Mouse (Mus musculus) erythroid progenitor cell, adult 5-6 weeks (primary cell): Measurements from ENCODE around the gene Tm9sf4. TPM values are rescaled to one million over a fixed set of nuclear protein-coding genes. Genes with fewer than 3 reads are reported as not detected.

Experiments
- ATAC-seq: replicated peaks from 2 replicates; pipeline ENCODE4 v1.8.0; 2016; ENCODE audit warnings: moderate number of reproducible peaks, mild to moderate bottlenecking, moderate TSS enrichment, inconsistent platforms; ENCODE audit not compliant: poor library complexity, low FRiP score, severe bottlenecking
- total RNA-seq, 2 experiments: library from RNA; stranded (forward) in 1 of 2; stranded (reverse) in 1 of 2; fragments of 150-400 nt in 1 of 2; fragments of 186-747, 209-891 nt in 1 of 2; gene quantifications; 2 replicates each; pipeline versions ENCODE4 v1.2.3 to v1.2.4; 2015 to 2017; ENCODE audit warnings: low replicate concordance in 2 of 2

Gene Tm9sf4
- total RNA-seq, 2 experiments from 2014 or later = 21.4 to 30.3 TPM

DNA sequence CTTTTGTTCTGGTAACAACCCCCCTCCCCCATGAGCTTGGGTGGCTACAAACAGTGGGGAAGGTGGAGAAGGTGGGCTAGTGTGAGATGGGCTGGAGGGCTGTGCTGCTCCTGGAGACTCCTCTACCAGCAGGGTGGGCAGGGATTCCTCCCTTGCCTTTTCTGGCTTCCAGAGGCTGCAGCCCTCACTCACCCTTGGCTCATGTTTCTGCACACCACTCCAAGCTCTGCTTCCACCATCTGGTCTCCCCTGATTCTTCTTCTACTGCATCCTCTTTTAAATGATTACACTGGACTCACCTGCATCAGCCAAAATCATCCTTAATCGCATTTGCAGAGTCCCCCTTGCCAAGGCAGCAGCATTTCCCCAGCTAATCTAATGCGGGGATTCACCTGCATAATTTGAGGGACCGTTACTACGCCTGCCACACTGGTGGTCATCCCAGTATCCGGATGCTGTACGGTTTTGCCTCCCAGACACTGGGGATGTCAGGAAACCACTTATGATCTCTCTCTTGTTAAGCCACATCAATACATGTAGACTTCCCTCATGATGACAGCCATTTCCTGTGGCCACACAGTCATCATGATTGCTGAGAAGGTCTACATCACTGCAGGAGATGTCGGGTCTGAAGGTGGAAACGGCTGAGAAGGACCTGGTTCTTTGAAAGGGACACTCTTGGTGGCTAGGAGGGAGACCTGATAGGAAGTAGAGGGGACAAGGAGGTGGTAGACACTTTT is 9.0 kb upstream of the Tm9sf4 start:
- ATAC-seq = no peak

DNA sequence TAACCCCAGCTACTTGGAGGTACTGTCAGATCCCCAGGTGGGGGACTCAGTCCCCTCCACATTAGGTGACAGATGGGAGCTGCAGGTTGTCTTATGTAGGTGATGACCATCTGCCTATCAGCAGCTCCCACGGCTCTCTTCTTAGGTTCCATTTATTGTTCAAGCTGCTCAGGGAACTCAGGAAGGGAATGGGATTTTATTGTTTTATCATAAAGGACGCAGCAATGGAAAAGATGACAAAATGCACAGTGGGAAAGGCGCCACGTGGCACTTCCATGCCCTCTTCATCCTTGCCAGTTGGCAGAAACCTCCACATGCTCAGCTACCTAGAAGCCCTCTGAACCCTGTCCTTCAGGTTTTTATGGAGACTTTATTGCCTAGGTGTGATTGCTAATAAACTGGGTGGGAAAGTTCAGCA is 8.1 kb upstream of the Tm9sf4 start:
- ATAC-seq = no peak

DNA sequence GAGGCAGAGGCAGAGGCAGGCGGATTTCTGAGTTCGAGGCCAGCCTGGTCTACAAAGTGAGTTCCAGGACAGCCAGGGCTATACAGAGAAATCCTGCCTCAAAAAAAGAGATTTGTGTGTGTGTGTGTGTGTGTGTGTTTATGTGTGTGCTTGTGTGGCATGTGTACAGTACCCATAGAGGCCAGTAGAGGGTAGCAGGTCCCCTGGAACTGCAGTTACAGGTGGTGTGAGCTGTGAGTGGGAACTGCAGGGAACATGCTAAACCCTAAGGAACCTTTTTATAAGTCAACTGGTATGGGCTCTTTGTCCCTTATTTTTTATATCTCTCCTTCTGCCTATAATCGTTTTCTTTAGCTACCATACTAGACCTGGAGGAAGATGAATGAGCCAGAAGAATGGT is 3.8 kb upstream of the Tm9sf4 start:
- ATAC-seq = no peak

DNA sequence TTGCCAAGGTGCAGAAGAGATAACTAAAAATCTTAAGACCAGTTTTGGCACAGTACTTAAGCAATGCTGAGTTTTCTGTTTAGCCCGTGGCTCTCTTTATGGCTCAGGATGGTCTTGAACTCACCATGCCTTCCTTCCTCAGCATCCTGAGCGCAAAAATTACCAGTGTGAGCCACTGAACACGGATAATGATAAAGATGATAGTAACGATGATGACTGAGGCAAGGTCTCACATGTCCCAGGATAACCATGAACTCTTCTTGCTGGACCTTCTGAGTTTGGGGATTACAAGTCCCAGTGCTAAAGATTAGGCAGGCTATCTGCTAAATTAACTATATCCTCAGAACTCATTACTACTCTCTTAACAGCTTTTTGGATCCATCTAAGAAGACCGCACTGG is 970 bp upstream of the Tm9sf4 start:
- ATAC-seq = no peak

DNA sequence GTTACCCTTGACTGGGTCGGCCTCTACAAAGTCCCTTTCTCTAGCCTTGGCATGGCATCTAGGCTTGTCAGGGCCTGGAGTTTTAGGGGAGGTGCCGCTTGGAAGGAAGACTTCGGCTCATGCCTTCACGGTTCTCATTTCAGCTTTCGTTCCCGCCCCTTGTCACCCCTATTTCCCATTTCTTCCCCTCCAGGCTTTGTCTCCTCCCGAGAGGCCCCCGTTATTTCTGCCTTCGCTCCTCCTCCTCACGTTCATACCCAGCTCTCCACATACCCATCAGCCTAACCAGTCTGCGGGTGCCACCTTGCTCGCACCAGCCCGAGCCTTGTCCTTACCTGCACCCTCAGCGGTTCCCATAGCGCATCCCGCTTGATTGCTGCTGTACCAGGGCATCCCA is 579 bp downstream of the Tm9sf4 start:
- ATAC-seq = peak; percentile 66

DNA sequence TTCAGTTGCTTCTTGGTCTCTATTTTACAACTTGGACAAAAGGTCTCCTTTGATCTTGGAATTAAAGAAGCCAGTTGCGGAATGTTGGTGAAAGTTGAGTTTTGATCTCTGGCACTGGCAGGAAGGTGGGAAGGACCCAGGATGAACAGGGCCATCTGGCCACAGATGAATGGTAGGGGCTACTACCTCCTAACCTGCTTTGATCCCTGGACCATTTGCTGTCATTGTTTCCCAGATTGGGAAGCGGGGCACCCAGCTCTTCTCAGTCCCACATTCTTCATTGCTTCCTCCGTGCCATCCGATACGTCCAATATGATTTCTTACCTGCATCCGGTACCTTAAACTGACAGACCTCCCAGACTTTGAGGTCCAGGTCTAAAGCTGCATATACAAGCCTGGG is 6.0 kb downstream of the Tm9sf4 start:
- no peak for ATAC-seq

DNA sequence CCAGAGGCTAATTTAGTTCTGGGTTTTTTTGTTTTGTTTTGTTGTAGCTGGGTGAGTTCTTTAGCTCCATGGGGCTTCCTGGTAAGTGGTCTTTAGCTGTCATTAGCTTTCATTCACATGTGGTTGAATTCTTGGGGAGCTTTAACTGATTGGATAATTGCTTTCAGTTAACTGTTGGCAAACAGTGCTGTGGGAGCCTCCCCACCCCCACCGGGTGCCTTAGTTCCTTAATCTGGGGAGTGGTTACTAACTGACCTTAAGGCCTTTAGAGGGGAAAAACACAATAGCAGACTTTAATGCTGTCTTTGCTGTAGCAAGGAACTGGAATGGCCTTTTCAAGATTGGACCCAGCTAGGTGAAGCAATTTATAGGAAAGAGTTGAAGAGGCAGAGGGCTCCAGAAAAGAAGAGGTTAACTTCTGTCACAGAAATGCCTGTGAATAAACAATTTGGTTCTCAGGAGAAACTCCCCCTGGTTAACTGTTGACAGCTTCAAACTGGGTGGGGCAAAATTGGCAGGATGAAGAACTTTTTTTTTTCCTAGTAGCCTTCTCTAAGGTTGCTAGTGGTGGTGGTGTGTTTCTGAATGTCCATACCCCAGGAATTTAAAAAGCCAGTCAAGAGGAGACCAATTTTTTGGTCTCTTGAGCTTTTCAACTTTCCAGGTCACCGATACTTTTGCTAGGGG is 7.2 kb downstream of the Tm9sf4 start:
- no peak for ATAC-seq

DNA sequence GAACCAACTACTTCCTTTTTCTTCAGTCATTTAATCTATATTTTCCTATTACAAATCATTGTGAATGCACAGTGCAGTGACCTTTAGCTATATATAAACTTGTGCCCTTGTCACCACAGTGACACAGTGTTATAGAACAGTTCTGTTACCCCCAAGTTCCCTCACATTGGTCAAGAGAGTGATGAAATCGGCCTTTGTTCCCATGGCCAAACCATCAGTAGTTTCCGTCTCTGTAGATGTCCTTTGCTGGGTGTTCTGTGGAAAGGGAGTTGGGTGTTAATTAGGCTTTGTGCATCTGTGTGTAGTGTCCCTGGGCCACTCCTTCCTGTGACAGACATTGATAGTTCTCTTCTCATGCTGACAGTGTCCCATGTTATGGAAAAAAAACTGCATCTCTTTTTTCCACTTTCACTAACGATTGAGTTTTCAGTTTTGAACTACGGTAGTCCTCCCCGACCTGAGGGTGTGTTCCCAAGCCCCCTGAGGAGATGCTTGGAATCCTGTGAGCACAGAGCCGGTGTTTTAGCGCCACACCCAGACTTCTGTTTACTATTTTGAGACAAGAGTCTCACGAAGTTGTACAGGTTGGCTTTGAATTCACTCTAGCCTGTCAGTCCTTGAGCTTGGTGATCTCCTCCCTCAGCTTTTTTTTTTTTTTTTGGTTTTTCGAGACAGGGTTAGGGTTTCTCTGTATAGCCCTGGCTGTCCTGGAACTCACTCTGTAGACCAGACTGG is 9.6 kb downstream of the Tm9sf4 start:
- no peak for ATAC-seq

DNA sequence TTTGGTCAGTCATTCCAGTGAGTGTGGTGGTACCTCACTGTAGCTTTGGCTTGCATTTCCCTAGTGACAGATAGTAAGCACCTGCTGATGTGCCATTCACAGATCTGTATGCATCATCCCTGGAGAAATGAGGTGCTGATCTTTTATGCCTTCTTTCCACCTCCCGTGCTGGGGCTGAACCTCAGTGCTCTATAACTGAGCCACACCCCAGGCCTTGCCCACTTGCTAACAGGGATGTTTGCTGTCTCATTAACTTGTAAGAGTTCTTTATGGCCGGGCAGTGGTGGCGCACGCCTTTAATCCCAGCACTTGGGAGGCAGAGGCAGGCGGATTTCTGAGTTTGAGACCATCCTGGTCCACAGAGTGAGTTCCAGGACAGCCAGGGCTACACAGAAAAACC is 10.9 kb downstream of the Tm9sf4 start:
- ATAC-seq = no peak

DNA sequence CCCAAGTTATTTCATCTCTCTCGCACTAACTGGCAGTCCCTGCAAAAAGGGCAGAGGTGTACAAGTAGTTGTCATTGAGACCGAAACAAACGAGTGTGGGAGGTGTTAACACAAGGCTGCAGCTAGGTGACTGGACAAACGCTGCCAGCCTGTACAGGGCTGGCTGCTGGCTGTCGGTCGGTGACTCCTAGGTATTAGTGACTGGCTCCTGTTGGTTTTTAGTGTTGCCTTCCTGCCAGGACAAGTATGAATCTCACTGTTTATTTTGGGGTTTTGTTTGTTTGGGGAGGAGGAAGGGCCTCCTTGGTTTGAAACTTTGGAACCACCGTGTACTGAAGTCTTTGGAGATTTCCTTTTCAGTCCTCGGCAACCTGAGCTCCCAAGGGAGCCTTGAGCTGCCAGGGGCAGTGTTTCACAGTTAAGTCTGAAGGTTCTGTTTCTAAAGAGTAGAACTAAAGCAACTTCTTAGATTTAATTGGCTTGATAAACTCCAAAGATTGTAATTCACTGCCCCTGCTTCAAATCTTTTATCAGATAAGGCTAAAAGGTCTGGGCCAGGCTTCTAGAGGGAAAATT is 15.0 kb downstream of the Tm9sf4 start:
- ATAC-seq = no peak

DNA sequence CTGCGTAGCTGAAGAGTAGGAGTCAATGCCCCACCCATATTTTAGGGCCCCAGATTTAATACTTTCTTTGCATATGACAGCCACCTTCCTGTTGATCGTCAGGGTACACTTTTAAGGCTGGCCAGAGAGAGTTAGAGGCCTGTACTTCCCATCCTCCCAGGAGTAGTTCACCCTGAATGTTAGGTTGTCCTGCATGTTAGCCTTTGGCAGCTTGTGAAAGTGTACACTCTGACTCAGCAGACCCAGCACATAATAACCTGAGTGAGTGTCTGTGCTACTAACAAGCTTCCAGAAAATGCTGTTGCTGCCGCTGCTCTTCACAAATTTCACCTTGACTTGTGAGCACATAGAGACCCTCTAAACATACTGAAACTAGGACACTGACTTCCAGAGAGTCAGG is 16.1 kb downstream of the Tm9sf4 start:
- no peak for ATAC-seq

DNA sequence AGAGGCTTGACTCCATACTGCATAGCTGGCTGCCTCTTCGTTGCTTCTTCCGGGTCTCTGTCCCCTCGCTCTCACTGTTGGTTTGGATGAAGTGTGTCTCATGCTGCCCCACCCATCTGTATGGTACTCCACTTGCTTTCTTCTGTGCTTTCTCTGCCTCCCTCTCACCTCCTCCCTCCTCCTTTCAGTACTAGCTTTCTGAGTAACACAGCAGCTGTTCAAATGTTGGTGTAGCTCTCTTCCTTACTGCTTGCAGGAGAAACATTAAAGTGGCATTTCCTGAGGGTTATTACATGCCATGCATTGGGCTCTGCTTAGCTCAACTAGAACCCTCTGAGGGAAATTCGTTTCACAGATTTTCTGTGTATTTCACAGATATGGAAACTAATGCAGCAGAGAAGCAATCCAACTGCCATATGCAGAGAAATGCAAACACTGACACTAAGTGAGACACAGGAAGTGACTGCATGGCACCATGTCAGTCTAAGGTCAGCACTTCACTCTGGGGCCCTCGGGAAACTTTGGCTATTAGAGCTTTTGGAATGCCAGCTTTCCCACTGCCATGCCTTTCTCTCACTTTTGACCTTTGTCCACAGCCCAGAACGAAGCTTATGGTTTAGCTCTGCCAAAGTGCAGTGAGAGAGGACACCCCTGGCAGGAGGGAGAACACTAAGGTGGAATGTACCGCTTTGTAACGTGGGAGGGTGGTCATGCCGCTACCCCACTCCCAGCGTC is 18.2 kb downstream of the Tm9sf4 start:
- no peak for ATAC-seq

DNA sequence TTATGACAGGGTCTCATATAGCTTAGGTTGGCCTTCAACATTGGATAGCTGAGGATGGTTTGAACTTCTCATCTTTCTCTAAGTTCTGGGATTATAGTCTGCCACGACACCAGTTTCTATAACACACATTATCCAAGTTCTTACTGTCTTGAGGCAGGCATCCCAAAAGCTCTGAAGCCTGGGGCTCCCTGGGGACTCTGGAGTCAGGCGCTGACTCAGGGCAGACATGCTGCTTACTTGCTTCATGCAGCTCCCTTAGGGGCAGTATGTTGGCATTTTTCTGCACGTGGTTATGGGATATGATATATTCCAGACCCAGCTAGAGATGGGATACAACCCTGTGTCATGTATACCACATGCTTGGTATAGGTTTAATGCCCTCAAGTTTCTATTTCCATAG is 18.9 kb downstream of the Tm9sf4 start:
- ATAC-seq = no peak

DNA sequence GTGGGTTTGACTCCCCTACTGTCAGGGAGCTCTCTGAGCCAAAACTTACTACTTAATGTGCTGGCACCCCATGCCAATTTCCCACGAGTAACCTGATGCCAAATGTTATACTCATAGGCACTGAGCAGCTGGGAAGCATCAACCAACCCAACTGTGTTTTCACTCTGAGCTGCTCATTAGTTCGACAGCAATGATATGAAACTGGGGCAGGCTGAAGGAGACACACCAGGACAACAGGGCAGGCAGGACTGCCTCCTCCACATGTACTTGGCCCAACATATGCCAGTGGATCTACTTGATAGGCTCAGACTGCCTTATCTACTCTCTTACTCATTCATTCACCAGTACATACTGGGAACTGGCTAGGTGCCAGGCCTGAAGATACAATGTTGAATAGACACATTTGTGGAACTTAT is 25.1 kb downstream of the Tm9sf4 start:
- peak; percentile 69 for ATAC-seq

DNA sequence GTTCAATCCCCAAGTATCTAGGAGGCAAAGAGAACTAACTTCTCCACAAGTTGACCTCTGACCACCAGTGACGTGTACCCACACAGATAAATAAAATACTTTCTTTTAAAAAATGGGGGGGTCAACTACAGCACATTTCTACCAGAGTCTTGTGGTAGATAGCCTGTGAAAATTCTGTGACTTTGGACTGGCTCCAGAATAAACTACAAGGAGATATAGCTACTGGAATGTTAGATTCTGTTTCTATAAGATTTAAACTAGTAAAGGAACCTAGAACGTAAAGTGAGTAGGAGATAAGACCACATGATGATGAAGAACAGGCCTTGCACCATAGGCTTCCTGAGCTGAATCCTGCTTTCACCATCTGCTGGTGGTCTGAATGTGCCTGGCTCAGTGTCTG is 26.7 kb downstream of the Tm9sf4 start:
- no peak for ATAC-seq

DNA sequence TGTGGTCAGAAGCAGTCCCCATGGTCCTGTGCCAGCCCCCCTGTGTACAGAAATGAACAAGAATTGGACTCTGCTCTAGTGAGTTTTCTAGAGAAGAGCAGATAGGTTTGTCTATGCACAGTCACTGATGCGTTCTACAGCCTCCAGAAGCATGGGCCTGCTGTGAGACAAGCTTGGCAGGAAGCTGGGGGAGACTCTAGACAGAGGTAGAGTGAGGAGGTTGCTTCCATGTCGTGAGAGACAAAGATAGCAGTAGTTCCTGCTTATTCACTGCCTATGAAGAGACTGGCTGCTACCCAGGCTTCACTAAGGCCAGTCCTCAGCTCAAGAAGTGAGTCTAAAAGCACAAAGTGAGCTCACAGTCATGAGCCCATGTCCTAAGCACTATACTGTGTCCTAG is 30.1 kb downstream of the Tm9sf4 start:
- ATAC-seq = no peak

DNA sequence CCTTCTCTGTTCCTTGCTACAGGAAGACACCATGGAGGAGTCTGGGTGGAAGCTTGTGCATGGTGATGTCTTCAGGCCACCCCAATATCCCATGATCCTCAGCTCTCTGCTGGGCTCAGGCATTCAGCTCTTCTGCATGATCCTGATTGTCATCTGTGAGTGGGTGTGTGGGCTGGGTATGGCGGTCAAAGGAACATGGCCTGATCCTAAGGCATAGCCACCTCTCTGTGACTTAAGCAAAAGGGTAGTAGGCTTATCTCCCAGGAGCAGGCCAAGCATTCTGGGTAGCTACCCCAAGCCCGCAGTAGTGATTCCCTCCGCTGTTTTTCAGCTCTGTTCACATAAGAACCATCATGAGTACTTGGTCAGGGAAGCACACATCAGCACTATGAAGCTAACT is 33.2 kb downstream of the Tm9sf4 start:
- ATAC-seq = 0 out of 2 replicates have a peak, but pooled peaks have one; percentile 22

DNA sequence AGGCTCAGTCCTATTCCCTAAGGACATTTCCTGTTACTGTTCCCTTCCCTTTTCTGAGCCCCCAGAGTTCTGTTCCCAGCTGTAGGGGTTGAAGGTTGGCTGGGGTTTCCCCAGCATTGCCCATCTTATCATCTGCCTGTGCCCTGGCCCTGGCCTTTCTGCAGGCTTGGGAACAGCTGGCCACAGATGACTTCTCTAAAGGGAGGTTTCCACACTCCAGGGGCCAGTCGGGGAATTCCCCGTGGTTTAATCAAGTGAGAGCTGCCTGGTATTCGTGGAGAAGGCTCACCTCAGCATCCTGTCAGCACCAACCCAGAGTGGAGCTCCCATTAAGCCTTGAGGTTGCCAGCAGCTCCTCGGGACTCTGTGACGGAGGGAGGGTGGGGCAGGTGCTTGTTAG is 37.4 kb downstream of the Tm9sf4 start:
- no peak for ATAC-seq

DNA sequence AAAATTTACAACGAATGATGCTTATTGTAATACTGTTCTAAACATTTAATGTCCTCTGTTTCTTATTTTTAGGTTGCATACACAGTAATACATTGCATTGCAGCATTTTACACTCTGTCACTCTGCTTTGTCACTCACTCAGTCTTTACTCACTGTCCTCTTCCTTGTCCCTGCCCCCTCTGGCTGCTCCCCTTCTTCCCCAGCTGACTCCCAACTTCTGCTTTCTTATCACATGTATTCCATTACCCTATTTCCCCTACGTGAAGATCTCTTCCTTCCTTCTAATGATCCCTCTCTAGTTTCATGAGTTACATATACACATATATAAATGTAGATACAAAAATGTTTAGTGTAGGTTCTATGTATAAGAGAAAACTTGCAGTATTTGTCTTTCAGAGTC is 38.0 kb downstream of the Tm9sf4 start:
- no peak for ATAC-seq

DNA sequence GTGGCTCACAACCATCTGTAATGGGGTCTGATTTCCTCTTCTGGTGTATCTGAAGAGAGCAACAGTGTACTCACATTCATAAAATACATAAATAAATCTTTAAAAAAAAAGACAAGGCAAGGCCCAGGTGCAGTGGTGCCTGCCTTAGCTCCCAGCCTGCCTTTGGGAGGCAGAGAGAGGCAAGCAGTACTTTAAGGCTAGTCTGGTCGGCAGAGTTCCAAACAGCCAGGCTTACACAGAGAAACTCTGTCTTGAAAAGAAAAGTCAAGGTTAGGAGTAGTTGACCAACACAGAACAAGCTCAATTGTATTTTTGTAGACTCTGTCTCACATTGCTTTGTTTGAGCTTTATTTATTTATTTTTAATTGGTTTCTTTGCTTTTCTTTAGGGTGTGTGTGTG is 41.7 kb downstream of the Tm9sf4 start:
- no peak for ATAC-seq
